Mouse (Mus musculus) embryonic fibroblast, embryonic 13.5 days (primary cell): ENCODE results near the gene Syn1. TPM values are rescaled to one million over a fixed set of nuclear protein-coding genes. Genes with fewer than 3 reads are reported as not detected.

Experiments
- H3K27ac ChIP-seq: 2 replicates; pipeline ENCODE4 v1.5.1; 2012; ENCODE audit warnings: low read length, control low read depth, inconsistent platforms; ENCODE audit not compliant: insufficient read depth
- H3K4me1 ChIP-seq: 2 replicates; pipeline ENCODE4 v1.6.1; 2011; ENCODE audit warnings: low read length; ENCODE audit not compliant: control insufficient read depth, insufficient read depth
- H3K4me3 ChIP-seq: 2 replicates; pipeline ENCODE4 v1.5.1; 2011; ENCODE audit warnings: mild to moderate bottlenecking, control low read depth, low read length; ENCODE audit not compliant: insufficient read depth
- CTCF ChIP-seq: IDR thresholded peaks from 2 replicates; pipeline ENCODE4 v1.5.1; 2011; ENCODE audit warnings: mild to moderate bottlenecking, control low read depth, low read length, moderate library complexity, borderline replicate concordance; ENCODE audit not compliant: insufficient read depth
- POLR2A ChIP-seq: IDR thresholded peaks from 2 replicates; pipeline ENCODE4 v1.6.1; 2011; ENCODE audit warnings: low read depth, mild to moderate bottlenecking, control low read depth, low read length, moderate library complexity
- polyA plus RNA-seq: library from polyadenylated mRNA; stranded (reverse); fragments of >200 nt; gene quantifications from 2 replicates; pipeline ENCODE4 v1.2.4, GENCODE M21; 2011; ENCODE audit warnings: low read depth; ENCODE audit not compliant: missing spikeins, insufficient read length

Gene Syn1
- polyA plus RNA-seq, 1 experiment, result 2.0 TPM

DNA sequence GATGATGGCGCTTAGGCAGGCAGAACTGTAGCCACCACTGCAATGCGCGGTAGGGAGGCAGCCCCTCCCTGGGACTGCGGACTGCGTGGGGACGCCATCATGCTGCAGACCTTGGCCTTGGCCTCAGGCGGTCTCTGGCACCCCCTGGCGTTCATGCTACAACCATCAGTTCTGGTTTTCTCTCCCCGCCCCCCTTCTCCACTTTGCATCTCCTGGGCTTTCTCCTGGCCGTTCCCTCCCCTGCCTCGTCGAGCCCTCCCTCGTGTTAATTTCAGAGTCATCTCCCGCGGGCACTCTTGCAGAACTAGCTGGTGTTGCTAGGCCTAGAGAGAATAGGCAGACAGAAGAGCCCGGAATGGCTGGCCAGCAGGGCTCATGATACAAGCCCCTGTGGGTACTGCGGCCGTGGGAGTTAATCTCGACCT is 101.6 kb downstream of the Syn1 start:
- TF ChIP-seq POLR2A (peak; percentile 57), CTCF (peak; percentile 76; the same call in 1 of the 2 replicates)
- no peak overlapping the region for H3K4me3 ChIP-seq
- peaks cover 8% of the 10 kb centered on the region; the same call in 1 of the 2 replicates for H3K4me1 ChIP-seq
- H3K27ac ChIP-seq, result peak overlapping the region; percentile 35; the same call in 1 of the 2 replicates

DNA sequence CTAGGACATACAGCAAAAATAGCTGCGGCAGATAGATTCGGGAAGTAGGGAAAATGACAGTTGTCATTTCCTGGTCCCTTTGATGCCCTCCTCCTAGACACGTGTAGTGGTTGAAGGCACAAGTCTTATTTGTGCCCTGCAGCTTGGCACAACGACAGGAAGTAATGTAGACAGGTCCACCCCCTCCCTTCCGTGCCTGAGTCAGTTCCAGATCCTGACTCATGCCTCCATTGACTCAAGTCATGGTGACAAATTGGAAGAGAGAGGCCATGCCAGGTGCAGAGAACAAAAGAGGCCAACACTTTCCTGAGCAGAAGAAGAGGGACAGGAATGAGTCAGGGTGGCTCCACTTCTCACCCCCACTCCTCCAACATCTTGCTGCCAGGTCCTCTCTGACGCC is 103.8 kb downstream of the Syn1 start:
- Histone ChIP-seq H3K4me1 (peaks cover 8% of the 10 kb centered on the region; the same call in 1 of the 2 replicates), H3K27ac (peak overlapping the region; percentile 51; the same call in 1 of the 2 replicates), H3K4me3 (no peak overlapping the region)
- TF ChIP-seq CTCF (no peak), POLR2A (no peak)

Other genes starting within 250 kb of the Syn1 start
- gene Cdk16, start 233.1 kb downstream of the Syn1 start, polyA plus RNA-seq, result 129 and 141 TPM in 2 replicates
- gene Usp11, start 217.1 kb downstream of the Syn1 start, polyA plus RNA-seq, result 13.1 and 22.9 TPM in 2 replicates
- 76.4 and 90.9 TPM in 2 replicates for gene Araf, start 123.2 kb downstream of the Syn1 start, polyA plus RNA-seq
- gene Timp1, start 50.8 kb downstream of the Syn1 start, polyA plus RNA-seq, result 739 and 1,331 TPM in 2 replicates
- 3.5 and 5.1 TPM in 2 replicates for gene Cfp, start 10.6 kb upstream of the Syn1 start, polyA plus RNA-seq
- gene Elk1, start 29.6 kb upstream of the Syn1 start, polyA plus RNA-seq, result 20.7 and 23.9 TPM in 2 replicates
- gene Uxt, start 41.0 kb upstream of the Syn1 start, polyA plus RNA-seq, result 27.6 and 29.6 TPM in 2 replicates
- gene Zfp182, start 141.3 kb upstream of the Syn1 start, polyA plus RNA-seq, result 9.7 and 14.0 TPM in 2 replicates
- gene Spaca5, start 147.4 kb upstream of the Syn1 start, polyA plus RNA-seq, result not detected in 2 replicates
- 1.3 and 1.6 TPM in 2 replicates for gene Zfp300, start 168.5 kb upstream of the Syn1 start, polyA plus RNA-seq
- not detected in 2 replicates for gene Ssxa1, start 194.8 kb upstream of the Syn1 start, polyA plus RNA-seq